Comparison of ENCODE assay signal across 9 mouse cellular contexts in the genomic region with DNA sequence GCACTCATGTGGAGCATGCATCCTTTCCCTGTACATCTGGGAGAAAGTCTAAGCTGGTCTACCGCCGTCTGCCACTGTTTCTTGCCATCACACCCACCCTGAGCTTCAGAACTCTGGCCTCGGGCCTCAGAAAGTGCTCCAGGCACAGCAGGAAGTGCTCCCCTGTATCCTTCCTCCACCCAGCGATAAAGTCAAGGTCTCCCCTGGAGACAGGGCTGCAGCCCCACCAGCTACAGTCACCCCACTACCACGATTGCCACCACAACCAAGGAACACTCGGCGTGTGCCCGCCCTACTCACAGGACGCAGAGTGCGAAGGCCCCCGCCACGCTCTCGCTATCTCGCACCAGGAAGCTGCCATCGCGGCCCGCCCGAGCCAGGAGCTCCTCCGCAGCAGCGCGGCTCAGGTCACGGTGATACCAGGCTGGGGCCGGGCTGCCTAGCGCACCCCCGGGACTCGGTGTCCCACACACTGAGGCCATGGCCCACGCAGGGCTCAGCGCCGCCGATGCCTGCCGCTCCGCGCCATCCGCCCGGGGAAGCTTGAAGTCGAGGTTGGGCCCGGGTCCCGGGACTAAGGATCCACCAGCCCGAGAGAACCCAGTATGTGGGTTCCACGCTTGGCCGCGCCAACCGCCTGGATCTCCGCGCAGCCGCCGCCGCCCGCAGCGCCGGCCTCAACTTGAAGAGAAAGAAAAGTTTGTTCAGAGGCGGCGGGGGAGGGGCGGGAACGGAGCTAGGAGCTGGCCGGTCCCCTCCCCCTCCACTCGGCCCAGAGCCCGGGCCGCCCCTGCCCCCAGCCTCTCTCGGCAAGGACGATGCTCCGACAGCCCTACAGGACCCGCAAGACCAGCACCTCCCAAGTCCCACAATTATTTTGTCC. TPM values are rescaled to one million over a fixed set of nuclear protein-coding genes. Genes with fewer than 3 reads are reported as not detected.
DNase-seq lines count a peak whose midpoint lies in the region; ATAC-seq and TF ChIP-seq lines count a peak whose summit lies in the region.
"Had no signal": no experiment of that assay in that cellular context is flagged by ENCODE, and none has a peak within 500 bp of the region (broad histone marks: within the 10 kb centered on the region; RNA-seq: fewer than 3 reads in every experiment).

No protein-coding gene starts in this region.

- TF ChIP-seq CTCF in lung, adult 2 months (IDR thresholded peaks at IDR 0.05; ENCODE audit: insufficient read depth, low read length), result no peak

- peak overlapping the region; percentile 96 for H3K27ac ChIP-seq in embryonic facial prominence, embryonic 13.5 days
- H3K27ac ChIP-seq in heart, embryonic 16.5 days (ENCODE audit: low read length), result peak overlapping the region; percentile 99
- peak overlapping the region; percentile 87 for H3K27ac ChIP-seq in neural tube, embryonic 13.5 days (replicated peaks)

- WGBS in embryonic facial prominence, embryonic 13.5 days, result under 1% methylated on average over 63 of the region's 63 CpGs
- under 1% methylated on average over 63 of the region's 63 CpGs for WGBS in heart, embryonic 16.5 days
- under 1% methylated on average over 63 of the region's 63 CpGs for WGBS in lung, adult 2 months
- WGBS in neural tube, embryonic 13.5 days, result under 1% methylated on average over 60 of the region's 63 CpGs

- peak overlapping the region; percentile 90 for H3K4me3 ChIP-seq in embryonic facial prominence, embryonic 13.5 days
- peak overlapping the region; percentile 80 for H3K4me3 ChIP-seq in heart, embryonic 16.5 days (ENCODE audit: low read length)
- peak overlapping the region; percentile 95 for H3K4me3 ChIP-seq in lung, adult 2 months (replicated peaks; ENCODE audit: extremely low read depth, low read depth, low read length)
- H3K4me3 ChIP-seq in neural tube, embryonic 13.5 days, result peak overlapping the region; percentile 54

- peak overlapping the region; percentile 81 for H3K4me2 ChIP-seq in embryonic facial prominence, embryonic 13.5 days
- H3K4me2 ChIP-seq in heart, embryonic 16.5 days (ENCODE audit: low read depth, low read length), result peak overlapping the region; percentile 69
- H3K4me2 ChIP-seq in neural tube, embryonic 13.5 days, result peak overlapping the region; percentile 98

- H3K9me3 ChIP-seq in embryonic facial prominence, embryonic 13.5 days, result no peaks in the 10 kb centered on the region
- no peaks in the 10 kb centered on the region for H3K9me3 ChIP-seq in heart, embryonic 16.5 days (replicated peaks; ENCODE audit: control insufficient read depth, low read length)
- no peaks in the 10 kb centered on the region for H3K9me3 ChIP-seq in neural tube, embryonic 13.5 days

- peaks cover 26% of the 10 kb centered on the region for H3K36me3 ChIP-seq in embryonic facial prominence, embryonic 13.5 days
- H3K36me3 ChIP-seq in heart, embryonic 16.5 days (ENCODE audit: control insufficient read depth, insufficient read depth), result peaks cover 14% of the 10 kb centered on the region
- H3K36me3 ChIP-seq in neural tube, embryonic 13.5 days, result peaks cover 7% of the 10 kb centered on the region

- H3K4me1 ChIP-seq in embryonic facial prominence, embryonic 13.5 days, result peaks cover 35% of the 10 kb centered on the region
- H3K4me1 ChIP-seq in heart, embryonic 16.5 days (ENCODE audit: control insufficient read depth, insufficient read depth, low read length), result peaks cover 29% of the 10 kb centered on the region
- H3K4me1 ChIP-seq in lung, adult 2 months (ENCODE audit: control insufficient read depth, insufficient read depth, low read length), result no peaks in the 10 kb centered on the region; the same call in 1 of the 2 replicates
- H3K4me1 ChIP-seq in neural tube, embryonic 13.5 days (replicated peaks), result peaks cover 52% of the 10 kb centered on the region

- H3K27me3 ChIP-seq in embryonic facial prominence, embryonic 13.5 days, result no peaks in the 10 kb centered on the region
- H3K27me3 ChIP-seq in heart, embryonic 16.5 days (ENCODE audit: control insufficient read depth, insufficient read depth, low read length), result no peaks in the 10 kb centered on the region
- no peaks in the 10 kb centered on the region; the same call in 1 of the 2 replicates for H3K27me3 ChIP-seq in neural tube, embryonic 13.5 days

- peak overlapping the region; percentile 99 for H3K9ac ChIP-seq in embryonic facial prominence, embryonic 13.5 days
- peak overlapping the region; percentile 99 for H3K9ac ChIP-seq in heart, embryonic 16.5 days (ENCODE audit: low read length)
- peak overlapping the region; percentile 82 for H3K9ac ChIP-seq in neural tube, embryonic 13.5 days

- DNase-seq in B cell, adult 2 months, result peak; percentile 69 to 72
- DNase-seq in adipocyte (ENCODE audit: low spot score), result peak; percentile 73
- DNase-seq in kidney, postnatal 14 days, result peak; percentile 86
- DNase-seq in lung, adult 2 months, result peak; percentile 61
- DNase-seq in testis, postnatal 14 days (ENCODE audit: low spot score), result peak; percentile 65

- TF ChIP-seq POLR2A in lung, adult 2 months (IDR thresholded peaks at IDR 0.05; ENCODE audit: borderline replicate concordance, extremely low read depth, low read depth, low read length), result no peak

- ATAC-seq in embryonic facial prominence, embryonic 13.5 days (ENCODE audit: insufficient number of reproducible peaks, insufficient read depth, low FRiP score, low TSS enrichment, low read depth), result peak; percentile 34
- peak; percentile 47 for ATAC-seq in heart, embryonic 16.5 days (replicated peaks; ENCODE audit: extremely low read depth, insufficient read depth, low FRiP score)
- ATAC-seq in neural tube, embryonic 13.5 days (ENCODE audit: low read depth), result peak; percentile 55

RNA-seq across cellular contexts. Expression of a gene that starts 1.5 kb away (rescaled TPM):
- 44.6 and 44.8 TPM in 2 replicates for polyA plus RNA-seq in embryonic facial prominence, embryonic 13.5 days (2015; fragmentation: Nextera tagmentation; extraction: Ambion mirVana)
- polyA plus RNA-seq in heart, embryonic 16.5 days (2015; fragmentation: Nextera tagmentation; extraction: Ambion mirVana), result 48.9 and 59.3 TPM in 2 replicates
- 84.3 TPM in 2 replicates for polyA plus RNA-seq in lung, adult 2 months (2012; rRNA removed)
- 17.4 and 22.2 TPM in 2 replicates for polyA plus RNA-seq in neural tube, embryonic 13.5 days (2015; fragmentation: Nextera tagmentation; extraction: Ambion mirVana)

RNA-seq across cellular contexts. Expression of a gene that starts 18.4 kb away (rescaled TPM):
- 0.43 TPM in 1 of 2 replicates, not detected in the other for polyA plus RNA-seq in embryonic facial prominence, embryonic 13.5 days (2015; fragmentation: Nextera tagmentation; extraction: Ambion mirVana)
- polyA plus RNA-seq in heart, embryonic 16.5 days (2015; fragmentation: Nextera tagmentation; extraction: Ambion mirVana), result 0.15 and 0.32 TPM in 2 replicates
- polyA plus RNA-seq in lung, adult 2 months (2012; rRNA removed), result not detected in 2 replicates
- polyA plus RNA-seq in neural tube, embryonic 13.5 days (2015; fragmentation: Nextera tagmentation; extraction: Ambion mirVana), result 1.1 and 2.3 TPM in 2 replicates
- polyA plus RNA-seq: frontal cortex, adult 2 months had no signal

RNA-seq across cellular contexts. Expression of a gene that starts 20.5 kb away (rescaled TPM):
- 1.5 and 1.9 TPM in 2 replicates for polyA plus RNA-seq in embryonic facial prominence, embryonic 13.5 days (2015; fragmentation: Nextera tagmentation; extraction: Ambion mirVana)
- polyA plus RNA-seq in heart, embryonic 16.5 days (2015; fragmentation: Nextera tagmentation; extraction: Ambion mirVana), result 0.98 and 2.4 TPM in 2 replicates
- polyA plus RNA-seq in lung, adult 2 months (2012; rRNA removed), result 11.8 and 12.6 TPM in 2 replicates
- polyA plus RNA-seq in neural tube, embryonic 13.5 days (2015; fragmentation: Nextera tagmentation; extraction: Ambion mirVana), result 2.3 and 3.3 TPM in 2 replicates

RNA-seq across cellular contexts. Expression of a gene that starts 27.0 kb away (rescaled TPM):
- 70.3 and 73.4 TPM in 2 replicates for polyA plus RNA-seq in embryonic facial prominence, embryonic 13.5 days (2015; fragmentation: Nextera tagmentation; extraction: Ambion mirVana)
- 53.2 and 54.0 TPM in 2 replicates for polyA plus RNA-seq in heart, embryonic 16.5 days (2015; fragmentation: Nextera tagmentation; extraction: Ambion mirVana)
- 21.1 and 36.2 TPM in 2 replicates for polyA plus RNA-seq in lung, adult 2 months (2012; rRNA removed)
- polyA plus RNA-seq in neural tube, embryonic 13.5 days (2015; fragmentation: Nextera tagmentation; extraction: Ambion mirVana), result 72.7 and 81.9 TPM in 2 replicates

RNA-seq across cellular contexts. Expression of a gene that starts 34.1 kb away (rescaled TPM):
- polyA plus RNA-seq in embryonic facial prominence, embryonic 13.5 days (2015; fragmentation: Nextera tagmentation; extraction: Ambion mirVana), result 0.25 TPM in 1 of 2 replicates, not detected in the other
- polyA plus RNA-seq in heart, embryonic 16.5 days (2015; fragmentation: Nextera tagmentation; extraction: Ambion mirVana), result 4.0 and 4.7 TPM in 2 replicates
- 0.67 and 1.2 TPM in 2 replicates for polyA plus RNA-seq in lung, adult 2 months (2012; rRNA removed)
- polyA plus RNA-seq in neural tube, embryonic 13.5 days (2015; fragmentation: Nextera tagmentation; extraction: Ambion mirVana), result 0.77 and 4.3 TPM in 2 replicates

Comparison
In these comparisons a context has a peak if more than half of its experiments do, and no peak if none do; other contexts are left out.
1. Peak in every context shown above with its lines: DNase-seq, ATAC-seq, H3K4me3 ChIP-seq and H3K27ac ChIP-seq.